Mouse (Mus musculus): ENCODE measurements around the gene Ift57.

Ift57 gene

GRCm38 (mm10) chr16:49753318-49753717, 54.3 kb downstream of the Ift57 start:
- peak; percentile 30 for DNase-seq (ENCODE audit: low spot score)

GRCm38 (mm10) chr16:49760517-49761203, 61.6 kb downstream of the Ift57 start:
- no peak for DNase-seq (ENCODE audit: low spot score)

- no peak for DNase-seq (ENCODE audit: low spot score)
These were observed 62.9 kb downstream of the Ift57 start for GRCm38 (mm10) chr16:49761981-49762380.

- peak; percentile 53 for DNase-seq (ENCODE audit: low spot score)
These were observed 67.3 kb downstream of the Ift57 start for GRCm38 (mm10) chr16:49766326-49766725.

GRCm38 (mm10) chr16:49768491-49769031, 69.5 kb downstream of the Ift57 start:
- no peak for DNase-seq (ENCODE audit: low spot score)

GRCm38 (mm10) chr16:49769831-49770261, 70.8 kb downstream of the Ift57 start:
- DNase-seq (ENCODE audit: low spot score): peak; percentile 45

- peak; percentile 81 for DNase-seq (ENCODE audit: low spot score)
These were observed 71.5 kb downstream of the Ift57 start for GRCm38 (mm10) chr16:49770320-49771189.

- no peak for DNase-seq (ENCODE audit: low spot score)
These were observed 72.8 kb downstream of the Ift57 start for GRCm38 (mm10) chr16:49771609-49772396.

GRCm38 (mm10) chr16:49772576-49772975, 73.5 kb downstream of the Ift57 start:
- DNase-seq (ENCODE audit: low spot score): no peak

- DNase-seq (ENCODE audit: low spot score): no peak
These were observed 74.0 kb downstream of the Ift57 start for GRCm38 (mm10) chr16:49773068-49773467.

GRCm38 (mm10) chr16:49774059-49775001, 75.3 kb downstream of the Ift57 start:
- no peak for DNase-seq (ENCODE audit: low spot score)

GRCm38 (mm10) chr16:49775002-49775966, 76.3 kb downstream of the Ift57 start:
- DNase-seq (ENCODE audit: low spot score): no peak

- no peak for DNase-seq (ENCODE audit: low spot score)
These were observed 77.9 kb downstream of the Ift57 start for GRCm38 (mm10) chr16:49776981-49777380.

GRCm38 (mm10) chr16:49781556-49782156, 82.6 kb downstream of the Ift57 start:
- no peak for DNase-seq (ENCODE audit: low spot score)

- no peak for DNase-seq (ENCODE audit: low spot score)
These were observed 84.3 kb downstream of the Ift57 start for GRCm38 (mm10) chr16:49783369-49783768.

GRCm38 (mm10) chr16:49786116-49786515, 87.1 kb downstream of the Ift57 start:
- DNase-seq (ENCODE audit: low spot score): no peak

- no peak for DNase-seq (ENCODE audit: low spot score)
These were observed 88.7 kb downstream of the Ift57 start for GRCm38 (mm10) chr16:49787714-49788113.

- no peak for DNase-seq (ENCODE audit: low spot score)
These were observed 91.8 kb downstream of the Ift57 start for GRCm38 (mm10) chr16:49790575-49791465.

Data from adipocyte (in vitro differentiated cells).